Mouse (Mus musculus) heart, adult 2 months (tissue): ENCODE results near the gene Tlr12.

Experiments
- CTCF ChIP-seq: fragments of 200-600 bp; IDR thresholded peaks from 2 replicates; pipeline ENCODE4 v1.8.1; 2022; ENCODE audit warnings: antibody characterized with exemption, mild to moderate bottlenecking, moderate library complexity
- EP300 ChIP-seq: fragments of 200-500 bp; IDR thresholded peaks from 2 replicates; pipeline ENCODE4 v1.6.1; 2011; ENCODE audit warnings: low read depth, low read length, control low read depth; ENCODE audit not compliant: insufficient read depth
- POLR2A ChIP-seq: fragments of 200-500 bp; IDR thresholded peaks from 2 replicates; pipeline ENCODE4 v1.6.1; 2011; ENCODE audit warnings: mild to moderate bottlenecking, low read depth, low read length, control low read depth; ENCODE audit not compliant: insufficient read depth

DNA sequence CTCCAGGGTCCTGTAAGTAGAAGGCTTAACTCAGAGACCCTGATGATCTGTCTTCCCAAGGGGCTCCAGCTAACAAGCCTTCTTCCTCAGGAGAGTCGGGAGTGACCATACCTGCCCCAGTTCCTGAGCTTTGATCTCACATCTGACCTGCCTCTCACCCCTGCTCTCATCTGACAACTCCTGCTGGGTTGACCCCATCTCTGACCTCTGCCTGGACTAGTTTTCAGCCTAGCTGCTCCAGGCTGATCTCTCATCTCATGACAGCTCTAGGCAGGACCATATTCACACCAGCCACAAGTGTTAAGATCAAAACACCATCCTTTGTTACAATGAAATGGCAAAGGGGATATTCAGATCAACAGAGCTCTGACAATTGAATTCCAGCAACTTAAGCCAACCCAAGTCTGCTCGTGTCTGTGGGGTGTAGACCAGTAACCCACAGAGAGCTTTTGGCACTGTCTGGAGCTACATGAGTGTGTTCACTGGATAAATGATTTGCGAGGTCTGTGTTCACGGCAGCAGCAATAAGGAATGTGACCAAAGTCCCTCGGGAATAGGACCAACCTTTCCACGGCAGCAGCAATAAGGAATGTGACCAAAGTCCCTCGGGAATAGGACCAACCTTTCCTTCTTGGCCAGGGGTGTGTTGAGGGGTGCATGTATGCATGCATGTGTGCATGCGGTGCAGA, 30.3 kb upstream of the Tlr12 start:
- no peak for TF ChIP-seq EP300
- TF ChIP-seq CTCF = no peak
- no peak for TF ChIP-seq POLR2A
